Mouse (Mus musculus) gastrocnemius, adult 2 months (tissue): ENCODE measurements around the gene Cnpy2. TPM values are rescaled to one million over a fixed set of nuclear protein-coding genes. Genes with fewer than 3 reads are reported as not detected.
A peak's percentile ranks its signal among the peaks of the same experiment; 100 is the strongest.
"Not testable (repeated sequence)": the region's sequence is repeated elsewhere in the genome, so short reads cannot be mapped to it uniquely, and the experiment has no call there.

Experiments used
- DNase-seq: peaks from one replicate; pipeline ENCODE4 v3.0.0; 2022
- H3K27ac ChIP-seq: fragments of 200-600 bp; 2 replicates; pipeline ENCODE4 v1.8.1; 2022; ENCODE audit warnings: mild to moderate bottlenecking
- H3K4me3 ChIP-seq: fragments of 200-600 bp; 2 replicates; pipeline ENCODE4 v1.8.1; 2022; ENCODE audit warnings: mild to moderate bottlenecking, moderate library complexity
- CTCF ChIP-seq: fragments of 200-600 bp; IDR thresholded peaks from 2 replicates; pipeline ENCODE4 v1.8.1; 2022; ENCODE audit warnings: antibody characterized with exemption, mild to moderate bottlenecking, moderate library complexity
- intact Hi-C: fragments of 180-260 bp; cut with DNase I; formaldehyde crosslinking; loops from one replicate; pipeline ENCODE4 v1.15.1; 2025
- long read RNA-seq, 2 experiments: library from polyadenylated mRNA; stranded (forward); transcript quantifications; one replicate each; pipeline ENCODE4 v2.0.0; 2021
- total RNA-seq, 2 experiments: library from RNA; stranded (reverse); gene quantifications; 2 replicates each; pipeline ENCODE4 v1.2.3; 2021

Cnpy2 gene
- total RNA-seq = 10 to 100 TPM; 35.1 to 52.1 TPM
- long read RNA-seq, experiment 1, transcript Cnpy2-202 (6 exons, 1,383 nt) = major isoform, 23 of 24 reads
- long read RNA-seq, experiment 1, partial matches to known transcripts = 0 of 24 reads
- long read RNA-seq, experiment 1, other reads (novel, unspliced or antisense) = 0 of 24 reads
- long read RNA-seq, experiment 2, transcript Cnpy2-202 (6 exons, 1,383 nt) = major isoform, 24 of 26 reads
- long read RNA-seq, experiment 2, partial matches to known transcripts = 1 of 26 reads
- long read RNA-seq, experiment 2, other reads (novel, unspliced or antisense) = 1 of 26 reads

DNA sequence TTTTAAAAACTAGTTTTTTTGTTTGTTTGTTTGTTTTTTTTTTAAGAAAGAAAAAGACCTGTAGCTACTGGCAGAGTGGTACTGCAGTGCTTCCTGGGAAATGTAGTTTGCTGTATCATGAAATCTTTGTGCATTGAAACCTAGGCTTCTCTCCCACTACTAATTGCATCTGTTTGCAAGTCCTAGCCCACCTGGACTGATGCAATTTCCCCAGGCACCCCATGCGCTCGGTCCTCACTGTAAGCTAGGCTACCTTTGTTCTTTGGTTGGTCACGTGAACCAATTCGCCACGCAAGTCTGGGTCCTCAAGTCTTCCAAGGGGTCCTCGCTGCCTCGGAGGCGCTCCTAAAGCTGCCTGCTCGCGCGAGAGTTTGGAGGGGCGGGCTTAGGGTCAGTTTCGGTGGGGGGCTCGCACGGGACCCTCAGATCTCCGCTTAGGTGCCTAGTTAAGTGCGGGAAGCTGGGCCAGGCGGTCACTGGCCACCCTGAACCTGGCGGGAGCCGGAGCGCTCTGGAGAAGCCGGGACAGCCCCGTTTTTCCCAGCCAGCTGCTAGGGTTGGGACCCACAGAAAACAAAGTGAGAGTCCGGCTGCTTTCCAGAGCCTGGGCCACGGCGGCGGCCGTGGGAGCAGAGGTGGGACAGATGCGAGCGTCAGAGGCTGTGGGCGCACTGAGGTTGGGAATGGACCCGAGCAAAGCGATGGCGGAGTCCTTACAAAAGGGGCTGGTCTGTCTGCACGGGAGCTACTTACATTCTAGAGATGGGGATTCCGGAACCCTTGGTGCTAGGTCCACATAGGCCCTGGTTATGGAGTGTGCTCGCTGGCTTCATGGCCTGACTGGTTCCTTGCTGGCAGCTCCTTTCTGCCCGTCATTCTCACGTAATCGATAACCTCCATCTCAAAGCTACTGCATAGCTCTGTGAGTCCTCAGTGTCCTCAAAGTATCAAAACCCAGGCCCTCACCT lies at the start of gene Cnpy2:
Gene Cnpy2, plus strand, starts transcription at position 319 of the 968 bp plus-strand sequence.
- Histone ChIP-seq H3K4me3 (peak within 1 kb of the TSS; percentile 85), H3K27ac (peak within 1 kb of the TSS; percentile 99)
- DNase-seq = peak; percentile 89
- TF ChIP-seq CTCF = no peak
- intact Hi-C loops = no loop called here

DNA sequence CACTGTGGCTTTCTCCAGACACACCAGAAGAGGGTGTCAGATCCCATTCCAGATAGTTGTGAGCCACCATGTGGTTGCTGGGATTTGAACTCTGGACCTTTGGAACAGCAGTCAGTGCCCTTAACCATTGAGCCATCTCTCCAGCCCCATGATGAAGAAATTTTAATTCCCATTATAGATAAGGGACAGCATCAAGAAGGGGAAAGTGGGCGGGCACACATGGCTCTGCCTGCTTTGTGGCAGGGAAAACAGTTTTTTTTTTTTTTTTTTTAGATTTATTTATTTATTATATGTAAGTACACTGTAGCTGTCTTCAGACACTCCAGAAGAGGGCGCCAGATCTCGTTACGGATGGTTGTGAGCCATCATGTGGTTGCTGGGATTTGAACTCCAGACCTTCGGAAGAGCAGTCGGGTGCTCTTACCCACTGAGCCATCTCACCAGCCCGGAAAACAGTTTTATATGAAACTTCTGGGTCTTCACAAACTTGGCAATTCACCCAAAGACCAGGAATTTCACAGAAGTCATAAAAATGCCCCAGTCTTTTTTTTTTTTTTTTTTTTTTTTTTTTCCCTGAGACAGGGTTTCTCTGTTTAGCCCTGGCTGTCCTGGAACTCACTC lies 49.3 kb upstream of the Cnpy2 start:
- TF ChIP-seq CTCF = peak; percentile 19; the same call in 1 of the 2 replicates
- DNase-seq, H3K27ac ChIP-seq, H3K4me3 ChIP-seq: not testable (repeated sequence)
- intact Hi-C loops = loop anchor here (5.0 kb wide), 1 partner anchor 41 kb away; the partner anchor contains the start of gene Timeless

DNA sequence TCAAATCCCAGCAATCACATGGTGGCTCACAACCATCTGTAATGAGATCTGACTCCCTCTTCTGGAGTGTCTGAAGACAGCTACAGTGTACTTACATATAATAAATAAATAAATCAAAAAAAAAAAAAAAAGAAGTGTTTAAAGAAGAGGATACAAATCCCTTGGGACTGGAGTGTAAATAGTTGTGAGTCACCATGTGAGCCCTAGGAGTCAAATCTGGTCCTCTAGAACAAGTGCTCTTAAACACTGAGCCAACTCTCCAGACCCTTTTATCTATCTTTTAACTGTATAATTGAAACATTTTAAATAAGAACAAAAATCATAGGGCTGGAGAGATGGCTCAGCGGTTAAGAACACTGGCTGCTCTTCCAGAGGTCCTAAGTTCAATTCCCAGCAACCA lies 46.9 kb upstream of the Cnpy2 start:
- DNase-seq, H3K4me3 ChIP-seq, H3K27ac ChIP-seq, intact Hi-C loops: not testable (repeated sequence)

DNA sequence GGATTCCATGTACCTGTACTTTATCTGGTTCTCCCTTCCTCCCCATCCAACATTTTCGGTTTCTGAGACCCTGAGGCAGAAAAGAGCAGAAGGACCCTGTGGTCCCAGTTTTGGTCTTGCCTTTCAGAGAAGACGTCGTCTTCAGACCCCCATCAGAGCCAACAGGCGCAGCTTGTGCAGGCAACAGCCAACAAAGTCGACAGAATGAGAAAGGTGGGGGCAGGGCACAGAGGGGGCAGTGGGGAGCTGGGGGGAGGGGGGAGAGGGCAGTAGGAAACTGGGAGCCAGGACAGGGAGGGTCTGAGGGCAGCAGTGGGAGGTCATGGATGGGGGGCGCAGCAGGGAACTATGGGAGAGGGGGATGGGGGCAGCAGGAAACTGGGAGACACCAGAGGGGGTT lies 44.1 kb upstream of the Cnpy2 start:
- intact Hi-C loops = no loop called here
- DNase-seq = no peak
- Histone ChIP-seq H3K4me3 (no peak overlapping the region), H3K27ac (no peak overlapping the region)
- no peak for TF ChIP-seq CTCF

DNA sequence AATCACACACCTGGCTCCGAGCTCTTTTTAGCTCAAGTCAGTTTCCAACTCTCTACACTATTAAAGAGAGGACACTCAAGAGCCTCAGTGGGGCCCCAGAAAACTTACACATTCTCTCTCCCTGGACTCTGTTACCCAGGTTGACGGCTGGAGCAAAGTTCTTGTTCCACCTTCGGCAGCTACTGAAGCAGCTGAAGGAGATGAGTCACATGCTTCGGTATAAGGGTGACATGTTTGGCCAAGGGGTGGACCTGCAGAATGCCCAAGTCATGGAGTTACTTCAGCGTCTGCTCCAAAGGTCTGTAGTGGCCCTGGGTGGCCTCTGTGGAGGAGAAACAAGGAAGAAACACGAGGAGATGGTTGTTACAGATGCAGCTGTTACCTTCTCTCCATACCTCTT lies 41.3 kb upstream of the Cnpy2 start:
- Histone ChIP-seq H3K27ac (no peak overlapping the region), H3K4me3 (no peak overlapping the region)
- no peak for DNase-seq
- intact Hi-C loops = no loop called here
- no peak for TF ChIP-seq CTCF

DNA sequence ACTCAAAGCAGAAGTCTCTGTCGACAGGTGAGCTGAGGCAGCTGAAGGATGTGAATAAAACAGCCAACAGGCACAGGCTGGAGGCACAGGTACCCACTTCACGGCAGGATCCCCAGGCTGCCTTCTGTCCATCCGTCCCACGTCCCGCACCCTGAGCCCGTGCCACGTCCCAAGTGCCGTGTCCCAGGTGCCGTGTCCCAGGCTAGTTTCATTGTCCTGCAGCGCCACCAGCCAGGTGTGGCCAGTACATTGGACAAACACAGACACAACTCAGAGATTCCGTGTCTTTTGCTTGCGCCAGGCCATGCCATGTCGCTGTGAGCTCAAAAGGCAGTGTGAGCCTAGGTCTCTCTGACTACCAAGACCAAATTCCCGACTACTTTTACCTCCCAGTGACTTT lies 40.6 kb upstream of the Cnpy2 start:
- intact Hi-C loops = no loop called here
- no peak for DNase-seq
- Histone ChIP-seq H3K27ac (no peak overlapping the region), H3K4me3 (no peak overlapping the region)
- TF ChIP-seq CTCF = no peak

DNA sequence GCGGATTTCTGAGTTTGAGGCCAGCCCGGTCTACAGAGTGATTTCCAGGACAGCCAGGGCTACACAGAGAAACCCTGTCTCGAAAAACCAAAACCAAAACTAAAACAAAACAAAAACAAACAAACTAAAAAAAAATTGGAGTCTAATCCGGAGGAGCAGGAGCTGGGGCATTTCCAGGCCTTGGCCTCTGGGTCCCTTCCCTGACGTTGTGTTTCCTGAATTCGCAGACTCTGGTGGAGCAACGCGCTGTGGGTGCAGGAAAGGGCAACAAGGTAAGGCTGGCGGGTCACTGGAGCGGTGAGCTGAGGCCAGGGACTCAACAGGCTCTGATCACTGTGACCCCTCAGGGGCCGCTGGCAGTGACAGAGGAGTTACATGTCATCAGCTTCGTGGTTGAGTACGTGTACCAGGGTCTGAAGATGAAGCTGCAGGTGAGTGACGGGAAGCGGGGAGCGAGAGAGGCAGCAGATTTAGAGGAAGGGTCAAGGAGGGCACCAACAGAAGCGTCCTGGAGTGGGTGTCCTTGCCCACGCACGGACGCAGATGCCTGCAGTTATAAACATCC lies 39.3 kb upstream of the Cnpy2 start:
- H3K4me3 ChIP-seq = no peak overlapping the region
- no peak overlapping the region for H3K27ac ChIP-seq
- DNase-seq = no peak
- intact Hi-C loops = no loop called here
- no peak for TF ChIP-seq CTCF

DNA sequence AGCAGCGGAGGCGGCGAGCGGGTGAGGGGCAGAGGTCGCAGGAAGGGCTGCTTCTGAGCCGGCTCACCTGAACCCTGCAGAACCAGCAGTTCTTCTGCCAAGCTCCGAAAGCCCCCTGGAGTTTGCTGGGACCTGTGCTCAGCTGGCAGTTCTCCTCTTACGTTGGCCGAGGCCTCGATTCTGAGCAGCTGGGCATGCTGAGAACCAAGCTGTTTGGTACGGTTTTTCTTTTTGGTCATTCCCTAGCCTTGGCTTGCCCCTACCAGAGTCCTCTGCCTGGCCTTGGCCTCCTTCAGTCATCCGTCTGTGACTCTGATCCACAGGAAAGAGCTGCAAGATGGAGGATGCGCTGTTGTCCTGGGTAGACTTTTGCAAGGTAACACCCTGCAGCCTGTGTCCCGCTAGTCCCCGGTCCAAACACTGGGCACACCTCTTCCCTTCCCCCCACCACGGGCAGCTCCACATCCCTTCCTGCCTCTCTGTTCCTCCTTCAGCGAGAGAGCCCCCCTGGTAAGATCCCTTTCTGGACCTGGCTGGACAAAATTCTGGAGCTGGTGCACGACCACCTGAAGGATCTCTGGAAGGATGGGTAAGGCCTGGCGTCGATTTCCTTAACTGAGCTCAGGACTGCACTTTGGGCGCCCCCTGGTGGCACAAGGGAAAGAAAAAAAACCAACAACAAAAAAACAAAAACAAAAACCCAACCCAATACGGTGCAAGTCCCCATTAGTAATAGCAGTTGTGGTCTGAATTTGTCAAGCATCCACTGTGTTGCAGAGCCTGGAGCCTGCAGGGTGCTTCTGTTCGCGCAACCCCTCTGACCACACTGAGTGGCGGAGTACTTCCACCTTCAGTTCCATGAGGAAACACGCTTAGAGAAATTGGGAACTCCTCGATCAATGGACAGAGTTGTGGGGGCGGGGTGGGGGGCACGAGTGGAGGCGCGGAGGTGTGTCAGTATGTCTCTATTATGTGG lies 38.4 kb upstream of the Cnpy2 start:
- intact Hi-C loops = loop anchor here (2.0 kb wide), 1 partner anchor 71 kb away; no protein-coding TSS in a partner anchor
- Histone ChIP-seq H3K27ac (no peak overlapping the region), H3K4me3 (no peak overlapping the region)
- TF ChIP-seq CTCF = peak; percentile 87
- peak; percentile 74 for DNase-seq

DNA sequence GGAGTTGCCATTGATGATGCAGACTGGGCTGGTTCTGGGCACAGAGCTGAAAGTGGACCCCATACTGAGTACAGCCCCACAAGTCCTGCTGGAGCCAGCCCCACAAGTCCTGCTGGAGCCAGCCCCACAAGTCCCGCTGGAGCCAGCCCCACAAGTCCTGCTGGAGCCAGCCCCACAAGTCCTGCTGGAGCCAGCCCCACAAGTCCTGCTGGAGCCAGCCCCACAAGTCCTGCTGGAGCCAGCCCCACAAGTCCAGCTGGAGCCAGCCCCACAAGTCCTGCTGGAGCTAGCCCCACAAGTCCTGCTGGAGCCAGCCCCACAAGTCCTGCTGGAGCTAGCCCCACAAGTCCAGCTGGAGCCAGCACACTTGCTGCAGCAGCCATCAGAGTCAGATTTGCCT lies 31.7 kb upstream of the Cnpy2 start:
- peak overlapping the region; percentile 17 for H3K4me3 ChIP-seq
- peak overlapping the region; percentile 56 for H3K27ac ChIP-seq
- intact Hi-C loops = not testable (repeated sequence)
- DNase-seq = peak; percentile 71

DNA sequence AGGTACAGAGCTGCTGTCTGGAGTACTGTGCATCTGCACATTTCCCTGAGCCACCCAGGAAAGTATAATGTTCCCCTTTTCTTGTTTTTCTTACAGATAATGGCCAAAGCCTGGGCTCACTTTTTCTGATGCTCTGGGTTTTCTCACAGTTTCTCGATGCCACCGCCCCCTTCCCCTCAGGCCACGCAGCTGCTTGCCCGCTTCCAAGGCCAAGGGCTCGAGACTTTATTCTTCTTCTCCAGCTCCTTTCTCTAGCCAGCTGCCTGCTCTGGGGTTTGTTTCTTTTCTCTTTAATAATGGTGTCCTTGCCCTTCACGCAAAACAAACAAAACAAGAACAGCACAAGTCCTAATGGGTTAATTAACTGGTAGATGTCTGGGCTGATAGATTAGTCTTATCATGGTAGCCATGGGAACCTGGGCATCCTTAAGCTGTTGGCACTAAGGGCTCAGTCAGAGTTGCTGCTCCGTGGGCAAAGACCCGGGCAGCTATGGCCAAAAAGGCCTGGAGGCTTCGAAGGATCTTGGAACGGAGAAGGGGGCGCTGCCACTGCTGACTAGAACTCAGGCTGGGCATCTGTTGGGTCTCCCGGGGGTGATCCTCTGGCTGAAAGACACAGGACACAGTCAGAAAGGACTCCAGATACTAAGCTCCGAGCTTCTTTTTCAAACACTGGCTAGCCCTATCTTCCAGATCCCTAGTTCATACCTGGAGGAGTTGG lies 25.7 kb upstream of the Cnpy2 start:
- H3K27ac ChIP-seq = no peak overlapping the region
- intact Hi-C loops = no loop called here
- no peak for DNase-seq
- TF ChIP-seq CTCF = no peak
- H3K4me3 ChIP-seq = no peak overlapping the region

DNA sequence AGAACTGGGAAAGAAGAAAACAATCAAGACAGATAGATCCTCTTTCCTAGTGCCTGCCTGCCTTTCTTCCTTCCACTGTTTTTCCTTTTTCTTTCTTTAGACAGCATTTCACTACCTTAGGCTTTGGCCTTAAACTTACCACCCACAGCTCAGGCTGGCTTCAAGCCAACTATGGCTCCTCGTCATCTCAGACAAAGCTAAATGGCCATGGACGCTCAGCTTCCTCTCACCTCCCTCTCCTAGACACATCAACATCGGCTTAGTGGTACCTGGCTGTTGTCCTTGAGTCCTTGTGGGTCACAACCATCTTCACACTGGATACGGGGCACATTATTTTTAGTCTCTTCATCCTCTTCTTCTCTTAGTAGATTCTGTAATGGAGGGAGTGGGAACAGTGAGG lies 25.0 kb upstream of the Cnpy2 start:
- intact Hi-C loops = no loop called here
- no peak for TF ChIP-seq CTCF
- H3K4me3 ChIP-seq = no peak overlapping the region
- DNase-seq = no peak
- no peak overlapping the region for H3K27ac ChIP-seq
